Mouse (Mus musculus): ENCODE data around the gene Cdh8.

Cdh8 gene

DNA sequence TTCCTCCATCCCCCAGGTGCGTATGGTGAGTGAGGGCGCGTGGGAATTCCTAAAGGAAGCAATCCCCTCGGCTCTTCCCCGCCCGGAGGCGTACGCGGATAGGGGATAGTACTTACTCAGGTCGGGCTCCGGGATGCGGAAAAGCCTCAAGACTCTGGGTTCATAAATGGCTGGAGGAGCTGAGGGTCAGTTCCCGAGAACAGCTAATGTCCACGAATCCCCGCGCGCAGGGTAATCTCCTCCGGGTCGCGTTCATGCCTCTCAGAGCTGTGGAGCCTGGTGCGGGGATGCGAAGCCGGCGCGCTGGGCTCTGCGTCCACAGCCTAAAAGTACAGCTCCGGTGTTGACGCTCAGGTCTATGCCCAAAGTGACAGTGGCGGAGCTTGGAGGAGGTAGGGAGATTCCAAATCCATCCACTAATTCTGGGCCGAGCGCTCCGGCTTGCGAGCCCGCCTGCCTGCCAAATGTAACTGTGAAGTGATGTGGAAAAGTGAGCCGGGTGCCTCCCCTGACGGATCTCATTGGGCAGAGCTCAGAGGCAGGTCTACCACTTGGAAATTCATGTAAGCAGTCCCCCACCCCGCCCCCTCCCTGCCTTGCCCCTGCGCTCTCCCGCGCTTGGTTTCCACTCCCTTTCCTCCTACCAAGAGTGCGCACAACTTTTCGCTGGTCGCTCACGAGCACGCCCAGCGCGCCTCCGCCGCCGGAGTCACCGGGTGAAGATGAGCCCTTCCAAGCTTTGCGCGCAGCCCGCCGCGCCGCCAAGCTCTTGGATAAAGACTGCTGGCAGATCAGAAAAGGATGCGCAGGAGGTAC lies at the start of gene Cdh8:
Gene Cdh8 (minus strand): TSS at position 506 of the 816 bp plus-strand sequence.
- no peak for DNase-seq (ENCODE audit: low read depth)

DNA sequence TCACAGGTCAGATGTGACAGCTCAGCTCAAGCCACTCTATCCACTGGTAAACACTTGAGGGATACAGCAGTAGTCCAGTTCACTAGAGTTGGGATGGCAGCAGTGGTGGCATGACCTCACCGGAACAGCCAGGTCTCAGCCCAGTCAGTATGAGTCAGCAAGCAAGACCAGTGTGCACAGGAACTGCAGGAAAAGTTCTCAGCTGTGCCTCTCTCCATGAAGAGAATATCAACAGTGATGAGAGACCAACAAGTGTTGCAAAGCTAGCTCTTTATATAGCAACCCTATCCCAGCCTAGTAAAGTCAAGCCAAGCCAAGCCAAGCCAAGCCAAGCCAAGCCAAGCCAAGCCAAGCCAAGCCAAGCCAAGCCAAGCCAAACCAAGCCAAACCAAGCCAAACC lies 30.2 kb upstream of the Cdh8 start:
- DNase-seq (ENCODE audit: low read depth) = no peak

DNA sequence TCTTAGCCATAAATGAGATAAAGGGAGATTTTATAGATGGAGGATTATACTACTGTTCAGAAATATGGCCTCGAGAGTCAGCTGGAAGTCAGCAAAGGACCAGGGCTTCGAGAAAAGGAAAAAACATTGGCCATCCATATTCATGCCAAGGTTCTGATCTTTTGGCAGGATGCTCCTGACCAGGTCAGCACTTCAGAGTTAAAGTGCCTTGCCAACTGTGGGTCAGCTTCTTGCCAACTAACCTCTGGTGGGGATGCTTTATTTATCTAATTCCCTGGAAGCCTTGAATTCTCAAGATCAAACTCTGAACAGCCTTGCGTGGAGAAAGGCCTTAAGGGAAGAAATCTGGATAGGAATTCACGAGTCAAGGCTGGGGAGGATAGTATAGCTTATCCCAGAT lies 9.6 kb upstream of the Cdh8 start:
- DNase-seq (ENCODE audit: low read depth) = no peak

DNA sequence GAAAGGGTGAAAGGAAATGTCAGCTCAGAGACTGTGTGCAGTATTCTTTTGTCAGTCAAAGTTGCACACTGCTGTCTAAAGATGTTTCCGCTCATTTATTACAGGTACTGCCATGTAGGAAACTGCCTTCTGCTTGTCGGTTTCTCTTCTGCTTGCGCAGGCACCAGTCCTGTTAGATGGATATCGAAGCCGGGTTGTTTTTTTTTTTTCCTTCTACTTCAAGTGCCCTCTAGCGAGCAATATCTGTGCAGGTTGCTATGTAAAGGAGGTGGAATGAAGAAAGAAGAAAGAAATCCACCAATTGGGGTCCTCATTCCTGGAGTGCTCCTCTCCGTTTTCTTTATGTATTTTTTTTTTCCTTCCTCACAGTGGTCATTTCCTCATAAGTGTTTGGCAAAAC lies 5.2 kb upstream of the Cdh8 start:
- no peak for DNase-seq (ENCODE audit: low read depth)

DNA sequence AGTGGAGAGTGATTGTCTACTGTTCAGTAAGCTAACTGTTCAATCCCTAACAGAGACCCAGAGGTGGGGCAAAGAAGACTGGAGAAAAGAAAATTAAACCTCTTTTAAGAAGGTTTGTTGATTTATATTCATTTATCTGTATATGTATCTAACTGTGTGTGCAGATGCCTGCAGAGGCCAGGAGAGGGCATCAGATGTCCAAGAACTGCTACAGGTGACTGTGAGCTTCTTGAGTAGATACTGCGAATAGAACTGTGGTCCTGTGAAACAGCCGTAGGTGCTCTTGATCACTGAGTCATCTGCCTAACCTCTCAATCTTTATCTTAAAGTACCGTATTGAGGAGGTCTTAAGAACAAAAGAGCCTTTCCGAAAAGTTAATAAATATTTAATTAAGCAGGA lies 3.5 kb upstream of the Cdh8 start:
- no peak for DNase-seq (ENCODE audit: low read depth)

DNA sequence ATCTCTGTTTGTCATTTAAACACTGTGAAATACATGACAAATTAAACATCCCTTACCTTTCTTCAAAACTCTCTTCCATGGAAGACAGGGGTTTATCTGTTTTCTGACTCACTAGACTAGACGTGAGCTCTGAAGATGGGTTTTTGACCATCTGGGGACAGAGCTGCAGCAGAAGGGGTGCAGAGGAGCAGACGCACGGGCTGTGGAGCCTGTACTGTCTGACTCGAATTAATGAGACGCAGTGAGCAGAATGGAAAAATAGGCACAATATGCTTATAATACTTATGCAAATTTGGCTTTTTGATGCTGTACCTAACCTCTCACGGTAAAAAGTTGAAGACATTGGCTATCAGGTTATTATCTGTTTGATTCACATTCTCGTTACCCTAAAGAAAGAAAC lies 1.2 kb upstream of the Cdh8 start:
- DNase-seq (ENCODE audit: low read depth) = no peak

DNA sequence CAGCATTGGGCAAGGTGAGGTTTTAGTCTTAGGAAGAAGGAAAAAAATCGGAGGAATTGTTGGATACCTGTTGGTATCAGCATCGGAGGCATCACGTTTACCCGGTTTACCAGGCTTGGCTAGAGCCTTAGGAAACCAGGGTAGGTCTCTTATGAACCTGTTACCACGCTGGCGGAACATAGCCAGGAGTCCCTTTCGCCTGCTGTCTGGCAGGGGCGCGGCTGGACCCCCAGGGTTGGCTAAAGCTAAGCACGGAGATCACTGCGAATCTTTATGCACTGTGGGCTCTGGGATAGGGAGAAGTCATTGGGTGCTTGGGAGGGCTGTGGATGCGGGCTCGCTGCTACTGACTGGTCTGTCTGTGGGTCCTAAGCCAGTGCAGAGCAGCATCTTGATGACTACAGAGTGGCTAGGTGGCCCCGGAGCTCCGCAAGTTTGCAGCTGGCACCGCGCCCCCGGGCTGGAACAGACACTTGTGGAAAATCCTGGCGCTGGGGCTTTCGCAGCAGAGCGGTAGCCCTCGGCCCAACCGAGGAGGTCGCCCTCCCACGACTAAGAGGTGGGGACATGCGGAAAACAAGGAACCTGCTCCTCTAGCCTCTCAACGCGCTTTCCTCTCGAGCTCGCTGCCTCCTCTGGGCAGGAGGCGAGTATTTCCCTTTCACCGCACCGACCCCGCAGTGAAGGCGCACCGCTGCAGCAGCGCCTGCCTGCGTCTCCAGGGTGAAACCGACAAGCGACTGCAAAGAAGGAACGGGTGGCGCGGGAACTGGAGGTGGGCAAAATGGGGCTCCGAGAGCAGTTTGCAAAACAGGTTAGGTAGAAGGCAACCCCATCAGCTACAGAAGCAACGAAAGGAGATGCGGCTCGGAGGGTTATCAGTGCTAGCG lies 950 bp downstream of the Cdh8 start:
- no peak for DNase-seq (ENCODE audit: low read depth)

DNA sequence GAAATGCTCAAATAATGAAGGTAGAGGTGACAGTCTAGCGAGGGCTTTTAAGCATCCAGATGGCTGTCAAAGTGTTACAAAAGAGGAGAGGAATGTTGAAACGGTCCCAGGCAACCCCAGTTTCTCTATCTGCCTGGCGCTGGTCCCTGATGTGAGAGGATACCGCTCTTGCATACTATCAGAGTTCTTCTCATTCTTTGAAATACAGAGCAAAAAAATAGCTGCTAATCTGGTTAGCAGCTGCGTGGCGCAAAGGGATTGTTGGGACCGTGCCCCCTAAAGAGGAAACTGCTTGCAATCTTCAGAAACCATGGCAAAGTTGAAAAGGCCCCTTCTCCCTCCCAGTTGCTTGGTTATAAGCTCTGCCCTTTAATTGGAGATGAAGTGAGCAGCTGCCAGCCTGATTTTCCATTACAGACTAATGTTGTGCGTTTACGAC lies 1.8 kb downstream of the Cdh8 start:
- DNase-seq (ENCODE audit: low read depth) = no peak

DNA sequence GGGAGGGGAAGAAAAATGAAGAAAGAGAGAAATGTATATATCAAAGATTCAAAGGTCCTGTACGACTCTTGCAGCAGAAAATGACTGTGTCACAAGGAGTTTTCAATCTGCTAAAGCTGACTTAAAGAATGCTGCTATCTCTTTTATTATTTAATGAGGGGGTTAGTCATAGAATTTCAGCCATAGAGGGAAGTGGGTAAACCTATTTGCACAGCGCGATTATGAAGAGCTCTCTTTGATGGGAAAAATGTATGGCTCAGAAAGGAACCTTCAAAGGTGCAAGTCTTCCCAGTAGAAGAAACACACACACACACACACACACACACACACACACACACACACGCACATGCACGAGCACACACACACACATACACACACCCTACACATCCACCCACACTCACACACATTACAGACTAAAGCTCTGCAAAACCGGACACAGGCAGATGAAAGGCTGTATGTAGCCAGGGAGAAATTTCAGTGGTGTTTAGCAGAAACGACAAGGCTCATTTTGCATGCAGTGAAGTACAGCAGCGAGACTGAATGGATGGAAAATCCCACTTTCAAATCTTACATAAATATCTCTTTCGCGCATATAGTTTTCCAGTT lies 2.3 kb downstream of the Cdh8 start:
- no peak for DNase-seq (ENCODE audit: low read depth)

DNA sequence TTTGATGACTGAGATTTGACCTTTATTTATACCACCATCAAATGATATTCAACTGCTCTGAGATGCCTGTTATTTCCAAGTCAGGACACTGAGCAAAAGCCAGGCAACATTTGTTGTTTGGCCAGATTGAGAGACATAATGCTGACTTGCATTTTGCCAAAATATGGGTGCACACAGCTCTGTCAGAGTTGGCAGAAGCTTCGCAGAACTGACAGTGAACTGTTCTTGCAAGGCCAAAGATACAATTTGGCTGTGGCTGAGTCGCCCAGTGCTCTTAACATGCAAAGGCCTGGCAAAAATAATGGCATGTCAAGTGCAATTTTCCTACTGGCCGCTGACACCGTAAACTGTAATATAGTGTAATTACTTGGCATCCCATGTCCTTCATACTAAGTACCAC lies 22.4 kb downstream of the Cdh8 start:
- DNase-seq (ENCODE audit: low read depth) = no peak

DNA sequence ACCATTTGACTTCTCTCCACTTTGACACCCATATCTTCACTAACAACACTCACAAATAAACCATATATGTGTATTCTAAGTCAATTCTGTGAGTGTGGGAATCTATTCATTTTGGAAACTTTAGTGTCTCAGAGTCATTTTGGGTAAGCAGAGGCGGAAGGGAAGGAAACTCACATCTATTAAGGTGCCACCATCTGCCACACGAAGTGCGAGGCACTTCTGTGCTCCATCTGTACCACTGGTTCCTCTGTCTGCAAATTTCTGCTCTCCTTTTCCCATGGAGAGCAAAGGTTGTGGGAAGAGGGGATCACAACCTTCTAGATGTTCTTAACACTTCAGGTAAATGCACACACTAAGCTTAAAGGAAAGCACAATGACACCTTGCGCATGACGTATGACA lies 46.2 kb downstream of the Cdh8 start:
- DNase-seq (ENCODE audit: low read depth) = no peak

DNA sequence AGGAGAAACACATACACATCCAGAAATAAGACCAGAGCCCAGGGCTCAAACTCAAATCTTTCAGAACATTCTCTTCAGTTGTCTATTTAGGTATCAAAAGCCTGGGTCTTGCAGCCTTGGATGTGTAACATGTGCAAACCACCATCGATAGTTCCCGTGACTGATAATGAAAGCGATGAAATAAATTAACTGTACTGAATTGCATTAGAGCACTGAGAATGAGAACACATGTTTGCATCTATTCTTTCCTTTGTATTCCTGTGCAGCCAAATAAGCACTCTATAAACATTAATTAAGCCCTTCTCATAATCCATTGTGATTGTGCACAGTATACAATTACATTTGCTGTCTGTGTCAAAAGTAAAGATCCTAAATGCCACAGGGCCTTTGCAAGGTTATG lies 47.1 kb downstream of the Cdh8 start:
- no peak for DNase-seq (ENCODE audit: low read depth)

DNA sequence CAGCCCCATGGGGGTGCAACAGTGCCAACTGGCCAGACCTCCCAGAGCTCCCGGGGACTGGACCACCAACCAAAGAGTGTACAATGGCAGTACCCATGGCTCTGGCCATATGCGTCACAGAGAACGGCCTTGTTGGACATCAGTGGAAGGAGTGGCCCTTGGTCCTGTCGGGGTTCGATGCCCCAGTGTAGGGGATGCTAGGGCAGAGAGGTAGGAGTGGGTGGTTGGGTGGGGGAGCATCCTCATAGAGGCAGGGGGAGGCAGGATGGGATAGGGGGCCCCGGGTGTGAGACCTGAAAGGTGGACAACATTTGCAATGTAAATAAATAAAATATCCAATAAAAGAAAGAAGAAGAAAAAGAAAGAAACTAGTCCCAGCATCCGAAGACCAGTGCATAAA lies 47.8 kb downstream of the Cdh8 start:
- DNase-seq (ENCODE audit: low read depth) = no peak

DNA sequence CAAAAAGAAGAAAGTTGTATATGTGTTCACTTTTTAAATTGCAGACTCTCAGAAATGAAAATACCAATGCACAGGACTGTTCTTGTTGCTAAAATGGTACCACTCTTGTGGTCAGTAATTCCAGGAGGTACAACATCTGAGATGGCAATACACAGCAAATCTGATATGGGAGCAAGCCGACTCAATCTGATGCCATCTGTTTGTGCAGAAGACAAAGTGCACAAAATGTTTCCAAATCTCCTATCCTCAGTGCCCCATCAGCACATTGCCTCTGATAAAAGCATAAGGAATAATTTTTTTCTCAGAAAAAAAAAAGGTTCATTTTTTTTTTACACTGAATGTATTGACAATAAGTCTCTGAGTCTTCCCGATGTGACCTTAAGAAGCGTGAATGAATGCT lies 62.3 kb downstream of the Cdh8 start:
- no peak for DNase-seq (ENCODE audit: low read depth)

DNA sequence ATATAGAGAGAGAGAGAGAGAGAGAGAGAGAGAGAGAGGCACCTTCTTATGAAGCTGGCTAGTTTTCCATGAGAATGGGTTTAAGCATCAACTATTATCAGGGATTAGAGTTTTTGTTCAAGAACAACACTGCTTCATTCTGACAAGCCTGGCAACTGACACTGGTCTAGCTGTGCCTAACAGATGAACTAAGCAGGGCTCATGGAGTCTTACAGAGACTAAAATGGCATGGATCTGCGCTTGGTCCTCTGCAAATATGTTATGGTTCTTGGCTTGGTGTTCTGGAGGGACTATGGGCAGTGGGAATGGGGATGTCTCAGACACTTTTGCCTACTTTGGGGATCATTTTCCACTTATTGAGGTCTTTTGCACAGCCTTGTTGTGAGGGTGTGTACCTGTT lies 63.0 kb downstream of the Cdh8 start:
- DNase-seq (ENCODE audit: low read depth) = no peak

DNA sequence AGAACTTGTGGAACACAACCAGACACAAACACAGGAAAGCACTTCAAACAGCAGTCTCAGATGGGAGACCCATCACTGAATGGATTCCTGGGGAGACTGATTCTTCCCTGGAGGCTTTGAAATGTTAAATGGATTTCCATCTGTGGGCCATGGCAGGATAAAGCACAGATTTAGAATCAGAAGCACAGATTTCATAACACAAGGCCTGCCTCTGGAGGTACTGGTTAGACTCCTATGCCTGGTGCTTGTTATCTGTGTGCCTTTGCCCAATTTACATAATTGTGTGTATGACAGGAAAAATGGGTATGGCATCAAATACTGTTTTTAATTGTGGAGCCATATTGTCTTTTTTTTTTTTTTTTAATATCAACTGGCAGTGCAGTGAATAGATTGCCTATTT lies 66.8 kb downstream of the Cdh8 start:
- DNase-seq (ENCODE audit: low read depth) = no peak

DNA sequence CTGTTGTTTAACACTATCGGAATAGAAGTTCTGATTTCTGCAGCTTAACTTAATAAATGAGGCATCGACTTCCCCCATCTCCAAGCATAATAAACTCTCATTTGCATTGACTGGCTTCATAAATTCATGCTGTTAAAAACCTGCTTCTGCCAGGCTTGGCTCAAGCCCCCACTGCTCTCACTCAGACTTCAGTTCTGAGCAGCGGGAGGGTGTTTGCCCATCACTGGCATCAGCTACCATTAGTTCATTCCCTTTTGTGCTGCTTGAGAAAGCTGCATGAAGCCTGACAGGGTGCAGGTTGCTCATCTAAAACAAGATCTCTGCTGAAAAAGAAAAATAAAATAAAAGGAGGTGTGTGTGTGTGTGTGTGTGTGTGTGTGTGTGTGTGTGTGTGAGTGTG lies 67.7 kb downstream of the Cdh8 start:
- DNase-seq (ENCODE audit: low read depth) = no peak

DNA sequence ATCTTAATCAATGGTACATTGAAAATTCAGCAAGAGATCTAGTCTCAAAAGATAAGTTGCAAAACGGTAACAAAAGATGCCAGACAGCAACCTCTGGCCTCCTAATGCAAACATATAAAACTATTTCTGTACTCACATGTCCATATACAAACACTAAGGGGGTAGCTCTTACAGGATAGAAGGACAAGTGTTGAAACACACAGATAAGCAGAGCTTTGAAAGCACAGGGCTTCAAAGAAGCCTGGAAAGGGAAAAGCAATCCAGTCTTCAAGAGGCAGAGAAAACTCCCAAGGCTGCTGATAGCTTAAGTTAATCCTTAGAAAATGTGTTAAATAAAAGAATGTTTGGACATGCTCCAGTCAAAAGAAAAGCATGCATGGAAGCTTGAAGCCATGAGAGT lies 77.0 kb downstream of the Cdh8 start:
- DNase-seq (ENCODE audit: low read depth) = no peak

DNA sequence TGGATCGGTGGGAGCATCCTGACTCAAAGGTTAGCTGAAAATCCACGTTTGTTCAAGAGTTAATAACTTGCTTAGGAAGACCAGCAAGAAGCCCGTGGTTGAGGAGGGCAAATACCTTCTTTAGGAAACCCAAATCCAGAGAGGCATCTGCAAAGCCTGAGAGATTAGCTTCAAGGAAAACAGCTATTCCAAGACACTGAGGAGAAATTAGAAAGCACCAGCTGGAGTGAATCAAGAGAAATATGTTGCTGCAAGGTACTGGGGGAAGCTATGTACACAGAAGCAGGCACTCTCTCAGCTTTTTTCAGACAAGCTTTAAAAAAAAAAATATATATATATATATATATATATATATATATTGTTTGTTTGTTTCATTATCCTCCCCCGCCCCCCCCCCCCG lies 88.7 kb downstream of the Cdh8 start:
- no peak for DNase-seq (ENCODE audit: low read depth)

DNA sequence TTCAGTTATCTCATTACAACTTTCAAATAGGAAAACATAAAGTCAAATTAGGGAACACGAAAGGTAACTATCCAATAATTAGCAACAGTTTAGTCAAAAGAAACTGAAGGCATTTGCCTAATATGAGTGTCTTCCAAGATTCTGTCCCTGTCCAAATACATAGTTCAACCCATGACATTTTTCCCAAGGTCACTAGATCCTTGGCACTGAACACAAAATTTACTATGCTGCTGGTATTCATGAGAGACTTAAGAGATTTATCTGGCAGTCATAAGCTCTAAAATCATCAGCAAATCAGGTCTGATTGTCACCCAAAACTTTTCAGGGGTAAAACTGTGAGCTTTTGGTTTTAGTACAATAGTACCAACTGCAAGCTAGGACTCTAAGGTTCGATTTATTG lies 101.7 kb downstream of the Cdh8 start:
- DNase-seq (ENCODE audit: low read depth) = no peak

DNA sequence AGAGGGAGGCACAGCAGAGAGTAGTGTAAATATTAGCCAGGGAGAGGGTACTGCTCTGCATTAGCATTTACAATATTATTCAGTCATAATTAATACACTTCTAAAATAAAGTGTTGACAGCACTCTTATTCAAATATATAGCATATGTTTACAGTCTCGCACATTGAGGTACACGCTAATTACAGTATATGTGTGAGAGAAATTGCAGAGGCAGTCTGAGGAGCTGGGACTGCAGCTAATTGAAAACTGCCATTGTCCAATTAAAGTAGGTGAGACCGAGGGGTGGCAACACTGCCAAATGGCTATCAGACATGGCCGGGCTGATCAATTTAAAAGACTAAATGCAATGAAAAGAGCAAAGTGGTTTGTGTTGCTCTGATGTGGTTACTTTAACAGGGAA lies 112.1 kb downstream of the Cdh8 start:
- no peak for DNase-seq (ENCODE audit: low read depth)

DNA sequence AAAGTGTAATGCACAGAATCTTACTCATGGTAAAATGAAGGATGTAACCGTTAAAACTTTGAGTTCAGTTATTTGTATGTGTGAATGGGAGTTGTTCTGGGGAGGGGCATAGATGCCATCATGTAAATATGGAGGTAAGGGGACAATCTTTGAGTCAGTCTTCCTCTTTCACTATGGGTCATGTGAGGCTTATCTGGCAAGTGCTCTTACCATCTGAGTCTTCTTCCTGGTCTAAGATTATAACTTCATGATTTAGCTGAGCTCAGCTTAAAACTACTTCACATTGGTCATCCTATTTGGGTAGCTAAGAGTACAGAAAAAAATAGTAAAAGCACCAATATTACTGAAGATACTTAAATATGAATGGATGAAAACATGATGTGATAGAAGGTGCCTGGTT lies 126.1 kb downstream of the Cdh8 start:
- no peak for DNase-seq (ENCODE audit: low read depth)

DNA sequence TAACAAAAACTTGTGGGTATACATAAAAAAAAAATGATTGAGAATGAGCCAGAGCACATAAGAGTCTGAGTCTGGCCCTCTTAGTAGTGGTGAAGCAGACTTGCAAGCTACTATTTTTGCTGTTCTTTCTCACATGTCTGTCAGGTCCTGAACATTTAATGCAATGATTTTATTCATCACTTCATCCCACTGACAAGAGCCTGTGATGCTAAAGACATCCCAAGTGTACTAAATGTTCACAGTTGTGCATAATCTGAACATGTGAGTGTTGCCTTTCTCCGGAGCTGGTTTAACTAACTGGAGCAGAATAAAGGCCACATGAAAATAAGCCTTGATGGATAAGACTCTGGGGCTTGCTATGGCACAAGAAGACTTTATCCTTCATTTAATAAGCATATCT lies 131.2 kb downstream of the Cdh8 start:
- no peak for DNase-seq (ENCODE audit: low read depth)

All from c-Kit-positive CD71-negative TER-119-negative erythroid progenitor cells, embryonic 14.5 days (primary cell).